Mouse (Mus musculus) c-Kit-positive CD71-positive TER-119-positive erythroid progenitor cells, embryonic 14.5 days (primary cell): Measurements from ENCODE around the gene Fcer1g.
"Not testable (repeated sequence)": the region's sequence is repeated elsewhere in the genome, so short reads cannot be mapped to it uniquely, and the experiment has no call there.

Experiments used
- DNase-seq: peaks from one replicate; pipeline ENCODE4 v3.0.0-alpha.2; 2013; ENCODE audit warnings: low spot score

Fcer1g gene

GRCm38 (mm10) chr1:171241952-171242351 lies 7.8 kb upstream of the Fcer1g start:
- not testable (repeated sequence) for DNase-seq

- no peak for DNase-seq
Measured at GRCm38 (mm10) chr1:171240911-171241310, 6.7 kb upstream of the Fcer1g start.

GRCm38 (mm10) chr1:171239992-171240744 lies 6.0 kb upstream of the Fcer1g start:
- DNase-seq, result no peak

GRCm38 (mm10) chr1:171238463-171238862 lies 4.3 kb upstream of the Fcer1g start:
- DNase-seq, result peak; percentile 54

GRCm38 (mm10) chr1:171237438-171237837 lies 3.3 kb upstream of the Fcer1g start:
- no peak for DNase-seq

- no peak for DNase-seq
Measured at GRCm38 (mm10) chr1:171235791-171236190, 1.6 kb upstream of the Fcer1g start.

- no peak for DNase-seq
Measured at GRCm38 (mm10) chr1:171234538-171234937, 373 bp upstream of the Fcer1g start.

- DNase-seq, result peak; percentile 47
Measured at GRCm38 (mm10) chr1:171232800-171233730, 1.1 kb downstream of the Fcer1g start.

GRCm38 (mm10) chr1:171232348-171232747 lies 1.8 kb downstream of the Fcer1g start:
- no peak for DNase-seq

- DNase-seq, result no peak
Measured at GRCm38 (mm10) chr1:171231844-171232243, 2.3 kb downstream of the Fcer1g start.

GRCm38 (mm10) chr1:171230215-171230614 lies 4.0 kb downstream of the Fcer1g start:
- DNase-seq, result no peak

- no peak for DNase-seq
Measured at GRCm38 (mm10) chr1:171229750-171230149, 4.4 kb downstream of the Fcer1g start.

GRCm38 (mm10) chr1:171227879-171228278 lies 6.3 kb downstream of the Fcer1g start:
- DNase-seq, result no peak

GRCm38 (mm10) chr1:171226780-171227179 lies 7.4 kb downstream of the Fcer1g start:
- no peak for DNase-seq

- no peak for DNase-seq
Measured at GRCm38 (mm10) chr1:171224857-171225256, 9.3 kb downstream of the Fcer1g start, which contains the start of gene Apoa2. Gene Apoa2, plus strand, starts transcription at chr1:171225054.

GRCm38 (mm10) chr1:171223796-171224195 lies 10.4 kb downstream of the Fcer1g start:
- DNase-seq, result no peak

- no peak for DNase-seq
Measured at GRCm38 (mm10) chr1:171223168-171223567, 11.0 kb downstream of the Fcer1g start.

GRCm38 (mm10) chr1:171222238-171223155 lies 11.7 kb downstream of the Fcer1g start, which contains the start of gene Tomm40l:
Gene Tomm40l, minus strand, starts transcription at chr1:171222514.
- peak; percentile 96 for DNase-seq

GRCm38 (mm10) chr1:171221281-171222193 lies 12.6 kb downstream of the Fcer1g start:
- DNase-seq, result peak; percentile 25

GRCm38 (mm10) chr1:171220871-171221270 lies 13.3 kb downstream of the Fcer1g start:
- DNase-seq, result peak; percentile 88
